Mouse (Mus musculus) CH12.LX (cell line): ENCODE results near the gene Abcb1b. TPM values are rescaled to one million over a fixed set of nuclear protein-coding genes. Genes with fewer than 3 reads are reported as not detected.
"Not testable (repeated sequence)": the region's sequence is repeated elsewhere in the genome, so short reads cannot be mapped to it uniquely, and the experiment has no call there.

Experiments used
- DNase-seq: peaks from one replicate; pipeline ENCODE4 v3.0.0-alpha.2; 2013; ENCODE audit errors: extremely low read depth
- H3K27ac ChIP-seq: 2 replicates; pipeline ENCODE4 v1.5.1; 2012; ENCODE audit warnings: low read depth, mild to moderate bottlenecking, control low read depth, moderate library complexity; ENCODE audit not compliant: insufficient read depth
- H3K27me3 ChIP-seq: replicated peaks from 2 replicates; pipeline ENCODE3; 2012; ENCODE audit warnings: inconsistent platforms
- H3K36me3 ChIP-seq, 2 experiments: replicated peaks in 1 of 2; 2 replicates each; pipeline versions ENCODE3 to v1.6.1; 2012; ENCODE audit warnings: inconsistent platforms in 1 of 2, low read length in 1 of 2, mild to moderate bottlenecking in 1 of 2, mixed read lengths in 1 of 2, moderate library complexity in 1 of 2; ENCODE audit not compliant: control insufficient read depth in 1 of 2, insufficient read depth in 1 of 2
- H3K4me1 ChIP-seq, 2 experiments: 2 replicates each; pipeline ENCODE4 v1.6.1; 2012; ENCODE audit warnings: inconsistent platforms in 1 of 2, moderate library complexity in 1 of 2; ENCODE audit not compliant: insufficient read depth in 2 of 2, control insufficient read depth in 1 of 2
- H3K4me2 ChIP-seq: 2 replicates; pipeline ENCODE4 v1.6.1; 2012; ENCODE audit warnings: low read depth, mild to moderate bottlenecking, control low read depth; ENCODE audit not compliant: poor library complexity, insufficient read depth, severe bottlenecking
- H3K4me3 ChIP-seq, 3 experiments: fragments of 150-350 bp in 1 of 3; sonication (generic) in 1 of 3; replicated peaks in 1 of 3; 2 replicates each; pipeline versions ENCODE3 to v1.5.1; 2011 to 2012; ENCODE audit warnings: low read depth in 2 of 3, low read length in 2 of 3, mild to moderate bottlenecking in 2 of 3, moderate library complexity in 2 of 3, control low read depth in 1 of 3, improper control_type of control experiment in 1 of 3, inconsistent platforms in 1 of 3, mixed read lengths in 1 of 3; ENCODE audit not compliant: poor library complexity in 1 of 3
- H3K79me2 ChIP-seq: replicated peaks from 2 replicates; pipeline ENCODE4 v1.6.1; 2012; ENCODE audit warnings: mild to moderate bottlenecking, moderate library complexity; ENCODE audit not compliant: control insufficient read depth, poor library complexity, insufficient read depth, severe bottlenecking; ENCODE audit errors: extremely low read depth
- H3K9ac ChIP-seq: 2 replicates; pipeline ENCODE4 v1.6.1; 2012; ENCODE audit warnings: low read depth, mild to moderate bottlenecking, control low read depth, moderate library complexity; ENCODE audit not compliant: insufficient read depth
- H3K9me3 ChIP-seq: replicated peaks from 2 replicates; pipeline ENCODE3; 2012; ENCODE audit warnings: low read length, inconsistent platforms, mixed read lengths
- CHD1 ChIP-seq: IDR thresholded peaks from 2 replicates; pipeline ENCODE4 v1.6.1; 2012; ENCODE audit warnings: low read depth, low read length, improper control_type of control experiment, inconsistent platforms
- CHD2 ChIP-seq: IDR thresholded peaks from 2 replicates; pipeline ENCODE4 v1.6.1; 2011; ENCODE audit warnings: low read length, improper control_type of control experiment
- E2F4 ChIP-seq: IDR thresholded peaks from 2 replicates; pipeline ENCODE4 v1.6.1; 2011; ENCODE audit warnings: low read depth, low read length, improper control_type of control experiment; ENCODE audit not compliant: insufficient replicate concordance
- ELF1 ChIP-seq: IDR thresholded peaks from 2 replicates; pipeline ENCODE4 v1.6.1; 2014; ENCODE audit warnings: low read depth, mild to moderate bottlenecking, inconsistent platforms, low read length, improper control_type of control experiment
- EP300 ChIP-seq: IDR thresholded peaks from 2 replicates; pipeline ENCODE4 v1.6.1; 2011; ENCODE audit warnings: low read length, improper control_type of control experiment
- ETS1 ChIP-seq: conservative IDR thresholded peaks from 2 replicates; pipeline ENCODE4 v1.6.1; 2012; ENCODE audit warnings: low read depth, mild to moderate bottlenecking, inconsistent platforms, low read length, improper control_type of control experiment, moderate library complexity
- GABPA ChIP-seq: IDR thresholded peaks from 2 replicates; pipeline ENCODE4 v1.6.1; 2012; ENCODE audit warnings: low read depth, low read length, improper control_type of control experiment, inconsistent platforms; ENCODE audit not compliant: insufficient replicate concordance
- HCFC1 ChIP-seq: IDR thresholded peaks from 2 replicates; pipeline ENCODE4 v1.6.1; 2012; ENCODE audit warnings: low read depth, mild to moderate bottlenecking, inconsistent platforms, low read length, improper control_type of control experiment
- IRF4 ChIP-seq: IDR thresholded peaks from 2 replicates; pipeline ENCODE4 v1.6.1; 2014; ENCODE audit warnings: low read depth, mild to moderate bottlenecking, inconsistent platforms, low read length, improper control_type of control experiment
- KAT2A ChIP-seq: IDR thresholded peaks from 2 replicates; pipeline ENCODE4 v1.6.1; 2012; ENCODE audit warnings: low read length, improper control_type of control experiment, inconsistent platforms; ENCODE audit not compliant: insufficient replicate concordance
- MAFK ChIP-seq: IDR thresholded peaks from 2 replicates; pipeline ENCODE4 v1.6.1; 2011; ENCODE audit warnings: low read length, improper control_type of control experiment; ENCODE audit not compliant: insufficient replicate concordance
- MAX ChIP-seq: IDR thresholded peaks from 2 replicates; pipeline ENCODE4 v1.6.1; 2011; ENCODE audit warnings: low read length, improper control_type of control experiment
- MAZ ChIP-seq: IDR thresholded peaks from 2 replicates; pipeline ENCODE4 v1.6.1; 2012; ENCODE audit warnings: low read depth, mild to moderate bottlenecking, inconsistent platforms, low read length, improper control_type of control experiment, moderate library complexity
- MEF2A ChIP-seq: IDR thresholded peaks from 2 replicates; pipeline ENCODE4 v1.6.1; 2014; ENCODE audit warnings: low read depth, mild to moderate bottlenecking, inconsistent platforms, low read length, improper control_type of control experiment, borderline replicate concordance
- POLR2A ChIP-seq: IDR thresholded peaks from 2 replicates; pipeline ENCODE4 v1.6.1; 2011; ENCODE audit warnings: low read depth, mild to moderate bottlenecking, improper control_type of control experiment, low read length
- POLR2AphosphoS2 ChIP-seq: IDR thresholded peaks from 2 replicates; pipeline ENCODE4 v1.6.1; 2011; ENCODE audit warnings: low read depth, low read length, improper control_type of control experiment
- RCOR1 ChIP-seq: conservative IDR thresholded peaks from 2 replicates; pipeline ENCODE4 v1.6.1; 2012; ENCODE audit warnings: low read depth, mild to moderate bottlenecking, inconsistent platforms, low read length, improper control_type of control experiment
- SMC3 ChIP-seq: IDR thresholded peaks from 2 replicates; pipeline ENCODE4 v1.6.1; 2011; ENCODE audit warnings: low read depth, low read length, improper control_type of control experiment
- UBTF ChIP-seq: IDR thresholded peaks from 2 replicates; pipeline ENCODE4 v1.6.1; 2012; ENCODE audit warnings: low read depth, mild to moderate bottlenecking, inconsistent platforms, low read length, improper control_type of control experiment, moderate library complexity
- USF1 ChIP-seq: IDR thresholded peaks from 2 replicates; pipeline ENCODE4 v1.6.1; 2014; ENCODE audit warnings: low read depth, mild to moderate bottlenecking, inconsistent platforms, low read length, improper control_type of control experiment
- ZC3H11A ChIP-seq: IDR thresholded peaks from 2 replicates; pipeline ENCODE4 v1.6.1; 2012; ENCODE audit warnings: low read depth, mild to moderate bottlenecking, inconsistent platforms, low read length, improper control_type of control experiment
- ZMIZ1 ChIP-seq: IDR thresholded peaks from 2 replicates; pipeline ENCODE4 v1.6.1; 2012; ENCODE audit warnings: low read depth, mild to moderate bottlenecking, inconsistent platforms, low read length, improper control_type of control experiment
- ZNF384 ChIP-seq: IDR thresholded peaks from 2 replicates; pipeline ENCODE4 v1.6.1; 2012; ENCODE audit warnings: low read depth, low read length, improper control_type of control experiment, inconsistent platforms
- dilution Hi-C: fragments of 300-500 bp; cut with MboI; formaldehyde crosslinking; loops from 2 replicates; pipeline ENCODE4 v1.14.3; 2020; ENCODE audit warnings: low sequenced_read_pairs; ENCODE audit not compliant: extremely low pct_unique_long_range_greater_than_20kb, extremely low pct_ligation_motif_present
- in situ Hi-C: fragments of 300-500 bp; cut with MboI; formaldehyde crosslinking; loops from 3 replicates; pipeline ENCODE4 v1.14.3; 2019; ENCODE audit warnings: low sequenced_read_pairs, low pct_ligation_motif_present, low pct_unique_long_range_greater_than_20kb, mixed read lengths
- polyA plus RNA-seq: library from polyadenylated mRNA; unstranded; fragments of >175 nt; gene quantifications from 2 replicates; pipeline ENCODE4 v1.2.1, GENCODE M21; 2012; ENCODE audit warnings: low read depth; ENCODE audit not compliant: insufficient read length
- total RNA-seq, 2 experiments: library from RNA; depleted of rRNA; stranded (reverse); fragments of 300-350 nt in 1 of 2; fragments of >200 nt in 1 of 2; gene quantifications; 2 replicates each; pipeline ENCODE4 v1.2.3; 2012 to 2014

The Abcb1b gene
- total and polyA plus RNA-seq, 3 experiments: 1.2 to 14.2 (median 1.8) TPM

DNA sequence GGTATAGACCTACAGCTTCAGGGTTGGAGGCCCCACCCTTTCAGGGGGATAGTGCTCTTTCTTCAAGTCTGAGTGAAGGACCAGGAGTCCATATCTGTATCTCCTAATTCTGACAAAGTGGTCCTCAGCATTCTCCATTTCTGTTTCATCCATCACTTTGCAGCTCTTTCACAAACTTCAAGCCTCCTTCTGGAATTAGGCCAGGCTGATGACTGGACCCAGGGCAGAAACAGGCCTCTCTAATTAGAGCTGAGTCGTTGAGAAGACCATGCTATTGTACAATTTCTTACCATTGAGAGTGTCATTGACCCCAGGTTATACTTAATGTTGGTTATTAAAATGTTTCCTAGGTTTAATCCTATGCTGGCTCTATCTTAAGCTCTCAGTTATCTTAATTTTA lies 63.9 kb downstream of the Abcb1b start:
- H3K4me1 ChIP-seq: peaks cover 0 to 5% of the 10 kb centered on the region in 2 experiments; a peak in 1 of 4 replicates
- no peak overlapping the region for H3K27ac ChIP-seq
- dilution Hi-C loops: no loop called here
- no peak overlapping the region for H3K4me2 ChIP-seq
- H3K4me3 ChIP-seq: no peak overlapping the region
- in situ Hi-C loops: no loop called here
- no peak for DNase-seq
- no peaks in the 10 kb centered on the region for H3K9me3 ChIP-seq
- H3K36me3 ChIP-seq: peaks cover 0 to 5% of the 10 kb centered on the region in 2 experiments
- H3K9ac ChIP-seq: no peak overlapping the region
- H3K27me3 ChIP-seq: no peaks in the 10 kb centered on the region
- no peaks in the 10 kb centered on the region for H3K79me2 ChIP-seq
- TF ChIP-seq POLR2AphosphoS2 (no peak), ZNF384 (no peak), GABPA (no peak), SMC3 (no peak), HCFC1 (no peak), KAT2A (no peak), POLR2A (no peak), USF1 (no peak), RCOR1 (no peak), ETS1 (no peak), UBTF (no peak)

DNA sequence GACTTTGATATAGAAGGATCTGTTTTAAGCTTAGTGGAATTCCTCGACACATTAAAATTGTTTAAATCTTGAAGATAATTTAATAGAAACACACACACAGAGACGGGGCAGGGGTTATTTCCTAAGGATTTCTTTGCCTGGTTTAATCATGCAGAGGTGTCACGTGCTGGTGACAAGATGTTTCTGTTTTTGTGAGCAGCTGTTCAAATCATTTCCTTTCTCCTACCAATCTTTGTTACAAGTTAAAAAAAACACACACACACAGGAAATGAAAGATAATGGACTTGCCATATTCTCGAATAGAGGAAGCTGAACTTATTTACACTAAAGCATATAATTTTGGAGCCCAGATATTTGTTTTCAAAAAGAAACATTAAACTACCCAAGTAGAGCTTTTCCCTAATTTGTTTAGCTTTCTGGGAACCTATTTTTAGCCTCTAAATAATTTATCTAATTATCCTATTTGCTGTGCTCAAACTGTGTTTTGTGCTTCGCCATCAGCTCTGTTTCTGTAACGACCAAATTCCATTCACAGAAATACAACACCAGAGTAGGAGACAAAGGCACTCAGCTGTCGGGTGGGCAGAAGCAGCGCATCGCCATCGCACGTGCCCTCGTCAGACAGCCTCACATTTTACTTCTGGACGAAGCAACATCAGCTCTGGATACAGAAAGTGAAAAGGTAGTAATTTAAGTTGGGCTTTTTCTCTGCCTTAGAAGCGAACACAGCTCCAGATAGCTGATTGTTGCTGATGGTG lies 65.8 kb downstream of the Abcb1b start:
- dilution Hi-C loops: no loop called here
- DNase-seq: no peak
- no peak overlapping the region for H3K27ac ChIP-seq
- H3K4me2 ChIP-seq: no peak overlapping the region
- no peak overlapping the region for H3K9ac ChIP-seq
- no peaks in the 10 kb centered on the region for H3K27me3 ChIP-seq
- H3K79me2 ChIP-seq: no peaks in the 10 kb centered on the region
- H3K4me3 ChIP-seq: no peak overlapping the region
- in situ Hi-C loops: no loop called here
- H3K9me3 ChIP-seq: no peaks in the 10 kb centered on the region
- peaks cover 0 to 5% of the 10 kb centered on the region in 2 experiments; a peak in 1 of 4 replicates for H3K4me1 ChIP-seq
- peaks cover 0 to 6% of the 10 kb centered on the region in 2 experiments for H3K36me3 ChIP-seq
- TF ChIP-seq ZC3H11A (no peak), EP300 (no peak), MAX (no peak), POLR2A (no peak), E2F4 (no peak), IRF4 (no peak), CHD2 (no peak), SMC3 (no peak), CHD1 (no peak), ZMIZ1 (no peak), MEF2A (no peak), USF1 (no peak), MAZ (no peak), KAT2A (no peak), ELF1 (no peak), GABPA (no peak), ETS1 (no peak), MAFK (no peak)

DNA sequence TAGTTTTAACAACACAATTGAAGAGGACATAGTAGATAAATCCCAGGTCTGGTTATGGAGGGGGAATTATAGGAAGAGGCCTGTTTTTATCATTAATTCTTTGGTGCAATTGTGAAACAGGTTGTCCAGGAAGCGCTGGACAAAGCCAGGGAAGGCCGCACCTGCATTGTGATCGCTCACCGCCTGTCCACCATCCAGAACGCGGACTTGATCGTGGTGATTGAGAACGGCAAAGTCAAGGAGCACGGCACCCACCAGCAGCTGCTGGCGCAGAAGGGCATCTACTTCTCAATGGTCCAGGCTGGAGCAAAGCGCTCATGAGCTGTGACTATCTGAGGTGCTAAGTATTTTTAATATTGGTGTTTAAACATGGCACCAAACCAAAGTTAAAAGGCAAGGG lies 67.7 kb downstream of the Abcb1b start:
- H3K9ac ChIP-seq, dilution Hi-C loops, H3K4me1 ChIP-seq, H3K27me3 ChIP-seq, in situ Hi-C loops, H3K79me2 ChIP-seq, H3K27ac ChIP-seq, DNase-seq, H3K4me2 ChIP-seq, H3K9me3 ChIP-seq, H3K4me3 ChIP-seq, H3K36me3 ChIP-seq: not testable (repeated sequence)
